Mouse (Mus musculus) forebrain, postnatal 0 days (tissue): ENCODE results near the gene Gas7. TPM values are rescaled to one million over a fixed set of nuclear protein-coding genes. Genes with fewer than 3 reads are reported as not detected.

ENCODE experiments used
- ATAC-seq: fragments of 200-750 bp; cut with Nextera tagmentation; 2 replicates; pipeline ENCODE4 v1.8.0; 2017; ENCODE audit warnings: mild to moderate bottlenecking, moderate library complexity
- DNase-seq: peaks from one replicate; pipeline ENCODE4 v3.0.0-alpha.2; 2015
- H3K27ac ChIP-seq: fragments of 300-500 bp; sonication (generic); 2 replicates; pipeline ENCODE4 v1.5.1; 2014; ENCODE audit warnings: low read depth, mild to moderate bottlenecking, antibody characterized with exemption, low read length, moderate library complexity, mixed read lengths
- H3K27me3 ChIP-seq: fragments of 300-500 bp; sonication (generic); 2 replicates; pipeline ENCODE4 v1.6.1; 2014; ENCODE audit warnings: mild to moderate bottlenecking, low read length, mixed read lengths; ENCODE audit not compliant: insufficient read depth
- H3K36me3 ChIP-seq: fragments of 300-500 bp; sonication (generic); 2 replicates; pipeline ENCODE4 v1.6.1; 2014; ENCODE audit warnings: mild to moderate bottlenecking, moderate library complexity; ENCODE audit not compliant: insufficient read depth
- H3K4me1 ChIP-seq: fragments of 300-500 bp; sonication (generic); 2 replicates; pipeline ENCODE4 v1.6.1; 2014; ENCODE audit warnings: antibody characterized with exemption; ENCODE audit not compliant: insufficient read depth
- H3K4me2 ChIP-seq: fragments of 300-500 bp; sonication (generic); 2 replicates; pipeline ENCODE4 v1.6.1; 2014; ENCODE audit warnings: low read depth, mild to moderate bottlenecking, moderate library complexity
- H3K4me3 ChIP-seq: fragments of 300-500 bp; sonication (generic); 2 replicates; pipeline ENCODE4 v1.5.1; 2014; ENCODE audit warnings: low read depth, low read length, mixed read lengths
- H3K9ac ChIP-seq: fragments of 300-500 bp; sonication (generic); 2 replicates; pipeline ENCODE4 v1.6.1; 2014; ENCODE audit warnings: mild to moderate bottlenecking
- H3K9me3 ChIP-seq: fragments of 300-500 bp; sonication (generic); 2 replicates; pipeline ENCODE4 v1.6.1; 2016; ENCODE audit warnings: low read length
- CTCF ChIP-seq: sonication (generic); IDR thresholded peaks from 2 replicates; pipeline ENCODE4 v1.5.1; 2016; ENCODE audit warnings: antibody characterized with exemption, control low read depth, low read depth
- WGBS: fragments of 180-500 bp; shearing (Covaris S2); extraction: QIAGEN DNeasy Blood & Tissue Kit; methylation state at CpG from one replicate; pipeline ENCODE4 v1.1.7; 2014; 5-methylcytosine and 5-hydroxymethylcytosine counted together
- polyA plus RNA-seq: library from polyadenylated mRNA; unstranded; fragments of >200 nt; fragmentation: Nextera tagmentation; extraction: Ambion mirVana; gene quantifications from 2 replicates; pipeline ENCODE4 v1.2.1, GENCODE M21; 2015
- total RNA-seq: library from RNA; depleted of rRNA; stranded (reverse); fragments of >200 nt; gene quantifications from 2 replicates; pipeline ENCODE4 v1.2.3, GENCODE M21; 2014

The Gas7 gene
- total and polyA plus RNA-seq, 2 experiments from 2014 or later, result 124 to 176 TPM

GRCm38 (mm10) chr11:67488156-67488555 lies 32.9 kb downstream of the Gas7 start:
- TF ChIP-seq CTCF, result no peak
- H3K9ac ChIP-seq, result no peak overlapping the region
- no peaks in the 10 kb centered on the region for H3K36me3 ChIP-seq
- WGBS, result 90% methylated on average over 12 of the region's 12 CpGs
- no peaks in the 10 kb centered on the region for H3K9me3 ChIP-seq
- no peak overlapping the region for H3K4me2 ChIP-seq
- no peak for ATAC-seq
- DNase-seq, result no peak
- H3K4me1 ChIP-seq, result no peaks in the 10 kb centered on the region
- no peaks in the 10 kb centered on the region for H3K27me3 ChIP-seq
- H3K27ac ChIP-seq, result no peak overlapping the region
- H3K4me3 ChIP-seq, result no peak overlapping the region

GRCm38 (mm10) chr11:67489647-67490175 lies 34.5 kb downstream of the Gas7 start:
- Histone ChIP-seq H3K4me2 (no peak overlapping the region), H3K9ac (no peak overlapping the region), H3K36me3 (no peaks in the 10 kb centered on the region), H3K27me3 (no peaks in the 10 kb centered on the region), H3K27ac (no peak overlapping the region), H3K9me3 (no peaks in the 10 kb centered on the region), H3K4me1 (no peaks in the 10 kb centered on the region), H3K4me3 (no peak overlapping the region)
- 67% methylated on average over 10 of the region's 10 CpGs for WGBS
- TF ChIP-seq CTCF, result no peak
- no peak for ATAC-seq
- no peak for DNase-seq

- no peak overlapping the region for H3K27ac ChIP-seq
- no peak for ATAC-seq
- H3K4me1 ChIP-seq, result no peaks in the 10 kb centered on the region
- DNase-seq, result no peak
- H3K36me3 ChIP-seq, result no peaks in the 10 kb centered on the region
- H3K4me3 ChIP-seq, result no peak overlapping the region
- TF ChIP-seq CTCF, result no peak
- no peak overlapping the region for H3K4me2 ChIP-seq
- WGBS, result 65% methylated on average over 1 of the region's 1 CpGs
- no peaks in the 10 kb centered on the region for H3K9me3 ChIP-seq
- no peak overlapping the region for H3K9ac ChIP-seq
- H3K27me3 ChIP-seq, result no peaks in the 10 kb centered on the region
Measured at GRCm38 (mm10) chr11:67496796-67497195, 41.6 kb downstream of the Gas7 start.

- TF ChIP-seq CTCF, result no peak
Measured at GRCm38 (mm10) chr11:67500115-67500514, 44.9 kb downstream of the Gas7 start.

GRCm38 (mm10) chr11:67501468-67502244 lies 46.4 kb downstream of the Gas7 start:
- Histone ChIP-seq H3K4me2 (no peak overlapping the region), H3K9me3 (no peaks in the 10 kb centered on the region), H3K4me3 (no peak overlapping the region), H3K9ac (no peak overlapping the region), H3K36me3 (no peaks in the 10 kb centered on the region), H3K27me3 (no peaks in the 10 kb centered on the region), H3K4me1 (no peaks in the 10 kb centered on the region), H3K27ac (no peak overlapping the region)
- 61% methylated on average over 7 of the region's 7 CpGs for WGBS
- DNase-seq (peak; percentile 17), ATAC-seq (peak; percentile 27; the same call in 1 of the 2 replicates)
- TF ChIP-seq CTCF, result no peak

More at GRCm38 (mm10) chr11:67500115-67500514, 44.9 kb downstream of the Gas7 start:
- H3K4me2 ChIP-seq, result no peak overlapping the region
- H3K9ac ChIP-seq, result no peak overlapping the region
- H3K4me3 ChIP-seq, result no peak overlapping the region
- no peak for DNase-seq
- no peaks in the 10 kb centered on the region for H3K9me3 ChIP-seq
- H3K27ac ChIP-seq, result no peak overlapping the region
- H3K27me3 ChIP-seq, result no peaks in the 10 kb centered on the region
- no peak for ATAC-seq
- 87% methylated on average over 2 of the region's 2 CpGs for WGBS
- no peaks in the 10 kb centered on the region for H3K4me1 ChIP-seq
- H3K36me3 ChIP-seq, result no peaks in the 10 kb centered on the region

- 75% methylated on average over 1 of the region's 1 CpGs for WGBS
- H3K9me3 ChIP-seq, result no peaks in the 10 kb centered on the region
- no peak overlapping the region for H3K4me3 ChIP-seq
- H3K9ac ChIP-seq, result no peak overlapping the region
- ATAC-seq (no peak), DNase-seq (no peak)
- no peaks in the 10 kb centered on the region for H3K4me1 ChIP-seq
- H3K4me2 ChIP-seq, result no peak overlapping the region
- H3K27me3 ChIP-seq, result no peaks in the 10 kb centered on the region
- TF ChIP-seq CTCF, result no peak
- no peak overlapping the region for H3K27ac ChIP-seq
- no peaks in the 10 kb centered on the region for H3K36me3 ChIP-seq
Measured at GRCm38 (mm10) chr11:67509219-67509876, 54.1 kb downstream of the Gas7 start.

GRCm38 (mm10) chr11:67510831-67511230 lies 55.6 kb downstream of the Gas7 start:
- H3K9ac ChIP-seq, result no peak overlapping the region

More at GRCm38 (mm10) chr11:67510831-67511230, 55.6 kb downstream of the Gas7 start:
- WGBS, result 85% methylated on average over 4 of the region's 4 CpGs
- TF ChIP-seq CTCF, result no peak
- ATAC-seq, result no peak
- H3K4me3 ChIP-seq, result no peak overlapping the region
- H3K36me3 ChIP-seq, result no peaks in the 10 kb centered on the region
- no peaks in the 10 kb centered on the region for H3K4me1 ChIP-seq
- H3K4me2 ChIP-seq, result no peak overlapping the region
- H3K27ac ChIP-seq, result no peak overlapping the region
- no peak for DNase-seq
- no peaks in the 10 kb centered on the region for H3K27me3 ChIP-seq
- H3K9me3 ChIP-seq, result no peaks in the 10 kb centered on the region
